Mouse (Mus musculus): Measurements from ENCODE around the gene Angptl4. TPM values are rescaled to one million over a fixed set of nuclear protein-coding genes. Genes with fewer than 3 reads are reported as not detected.

Angptl4 gene
- polyA plus RNA-seq (2017; shearing (Covaris generic)), result 0.39 TPM

DNA sequence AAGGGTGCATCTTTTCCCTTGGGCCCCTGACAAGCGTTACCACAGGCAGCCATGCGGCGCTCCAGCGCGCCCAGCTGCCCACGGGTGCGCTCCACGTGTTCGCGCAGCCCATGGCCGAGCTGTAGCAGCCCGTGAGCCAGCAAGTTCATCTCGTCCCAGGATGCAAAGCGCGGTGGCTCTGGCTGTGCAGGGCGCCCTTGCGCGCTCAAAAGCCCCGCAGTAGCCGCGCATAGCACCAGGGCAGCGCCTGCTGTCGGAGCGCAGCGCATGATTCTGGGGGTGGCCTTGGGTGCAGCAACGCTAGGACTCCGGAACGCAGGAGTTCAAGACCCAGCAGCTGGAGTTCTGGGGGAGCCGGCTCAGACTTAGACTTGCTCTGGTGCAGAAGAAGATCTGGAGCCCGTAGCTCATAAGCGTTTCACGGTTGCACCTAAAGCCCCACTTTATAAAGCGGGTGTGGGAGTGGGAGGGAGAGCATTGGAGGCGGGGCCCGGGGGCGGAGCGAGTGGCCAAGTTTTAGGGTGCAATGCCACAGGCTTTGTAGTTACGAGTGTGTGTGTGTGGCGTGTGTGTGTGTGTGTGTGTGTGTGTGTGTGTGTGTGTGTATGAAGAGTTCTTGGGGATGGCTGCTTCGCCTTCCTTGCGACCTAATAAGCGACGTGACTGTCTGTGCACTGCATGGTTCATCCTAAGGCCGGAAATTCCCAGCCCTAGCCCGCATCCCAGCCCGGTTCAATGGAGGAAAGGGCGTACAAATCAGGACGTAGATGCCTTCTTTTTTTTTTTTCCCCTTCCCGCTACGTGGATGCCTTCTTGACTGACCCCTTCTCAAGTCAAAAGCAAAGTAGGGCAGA, at the start of gene Angptl4:
Gene Angptl4 (minus strand): TSS at position 707 of the 854 bp plus-strand sequence.

DNA sequence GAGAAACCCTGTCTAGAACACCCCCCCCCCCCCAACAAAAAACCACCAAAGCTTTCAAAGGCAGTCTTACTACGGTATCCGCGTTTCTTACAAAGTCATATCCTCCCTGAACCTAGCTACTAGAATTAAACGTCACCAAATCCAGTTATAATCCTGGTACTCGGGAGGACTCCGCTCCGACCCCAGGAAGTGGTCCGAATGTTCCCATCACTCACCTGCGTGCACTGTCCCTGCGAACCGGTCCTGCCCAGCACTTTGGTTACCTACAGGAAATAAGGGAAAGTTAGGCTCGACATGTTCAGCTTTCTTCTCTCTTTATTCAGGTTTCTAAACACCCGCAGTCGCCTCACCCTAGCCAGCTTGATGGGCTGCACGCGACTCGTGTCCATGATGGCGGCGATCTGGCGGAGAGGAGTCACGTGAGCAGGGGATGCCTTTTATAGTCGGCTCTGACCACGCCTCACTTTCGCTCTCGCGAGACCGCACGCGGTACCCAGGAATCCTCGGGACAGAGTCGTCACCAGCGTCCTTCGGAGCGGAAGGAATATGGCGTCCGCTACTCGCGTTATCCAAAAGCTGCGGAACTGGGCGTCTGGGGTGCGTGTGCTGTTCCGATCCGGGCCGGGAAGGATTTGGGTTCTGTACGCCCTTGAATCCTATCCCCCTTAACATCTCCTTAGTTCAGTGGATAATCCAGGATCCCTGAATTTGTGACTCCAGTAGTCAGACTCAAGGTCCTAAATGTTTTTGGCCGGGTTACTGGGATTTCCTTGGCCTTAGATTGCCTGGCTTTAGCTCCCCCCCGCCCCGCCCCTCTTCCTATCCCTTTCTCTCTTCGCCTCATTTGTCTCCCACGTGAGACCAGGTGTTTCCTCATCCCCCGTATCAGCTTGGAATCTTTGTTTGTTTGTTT, 42.7 kb upstream of the Angptl4 start, which contains the start of the genes Rps28 and Ndufa7:
Gene Rps28 (minus strand): TSS at position 479 of the 913 bp plus-strand sequence.
Gene Ndufa7 (plus strand): TSS at position 489 of the 913 bp plus-strand sequence.

DNA sequence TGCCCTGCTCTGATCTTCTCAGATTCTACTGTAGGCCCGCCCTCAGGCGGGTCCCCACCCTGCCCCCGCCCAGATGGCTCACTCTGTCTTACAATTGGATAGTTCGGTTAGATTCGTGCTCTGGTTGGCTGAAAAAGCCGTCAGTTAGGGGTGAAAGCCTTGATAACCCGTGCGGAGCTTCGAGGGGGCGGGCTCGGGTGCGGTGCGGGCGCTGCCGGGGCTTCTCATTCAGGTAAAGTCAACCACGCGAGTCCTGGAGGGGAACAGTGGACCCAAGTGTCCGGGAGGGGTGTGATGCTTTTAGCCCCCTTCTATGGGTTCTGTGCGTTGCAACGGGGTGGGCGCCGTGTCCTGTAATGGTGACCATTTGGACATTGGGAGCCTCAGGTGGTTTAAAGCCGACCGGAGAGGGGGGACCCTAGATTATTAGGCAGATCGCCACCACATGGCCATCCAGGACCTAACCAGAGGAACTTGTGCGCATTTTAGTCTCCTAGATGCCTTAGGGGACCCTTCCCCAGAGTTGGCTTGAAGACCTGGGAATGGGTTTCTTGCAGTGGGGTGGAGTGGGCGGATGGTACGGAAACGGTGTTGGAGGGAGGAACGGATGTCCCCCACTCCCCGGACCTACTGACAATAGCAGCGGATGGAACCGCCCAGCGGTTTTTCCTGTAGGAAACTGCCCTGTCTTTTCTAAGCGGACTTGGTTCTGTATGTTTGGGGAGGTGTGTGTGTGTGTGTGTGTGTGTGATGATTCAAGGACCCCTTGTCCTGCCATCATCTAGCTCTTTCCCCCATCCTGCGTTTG, 28.9 kb upstream of the Angptl4 start, which contains the start of gene Kank3:
Gene Kank3 (plus strand): TSS at position 186 of the 808 bp plus-strand sequence.

DNA sequence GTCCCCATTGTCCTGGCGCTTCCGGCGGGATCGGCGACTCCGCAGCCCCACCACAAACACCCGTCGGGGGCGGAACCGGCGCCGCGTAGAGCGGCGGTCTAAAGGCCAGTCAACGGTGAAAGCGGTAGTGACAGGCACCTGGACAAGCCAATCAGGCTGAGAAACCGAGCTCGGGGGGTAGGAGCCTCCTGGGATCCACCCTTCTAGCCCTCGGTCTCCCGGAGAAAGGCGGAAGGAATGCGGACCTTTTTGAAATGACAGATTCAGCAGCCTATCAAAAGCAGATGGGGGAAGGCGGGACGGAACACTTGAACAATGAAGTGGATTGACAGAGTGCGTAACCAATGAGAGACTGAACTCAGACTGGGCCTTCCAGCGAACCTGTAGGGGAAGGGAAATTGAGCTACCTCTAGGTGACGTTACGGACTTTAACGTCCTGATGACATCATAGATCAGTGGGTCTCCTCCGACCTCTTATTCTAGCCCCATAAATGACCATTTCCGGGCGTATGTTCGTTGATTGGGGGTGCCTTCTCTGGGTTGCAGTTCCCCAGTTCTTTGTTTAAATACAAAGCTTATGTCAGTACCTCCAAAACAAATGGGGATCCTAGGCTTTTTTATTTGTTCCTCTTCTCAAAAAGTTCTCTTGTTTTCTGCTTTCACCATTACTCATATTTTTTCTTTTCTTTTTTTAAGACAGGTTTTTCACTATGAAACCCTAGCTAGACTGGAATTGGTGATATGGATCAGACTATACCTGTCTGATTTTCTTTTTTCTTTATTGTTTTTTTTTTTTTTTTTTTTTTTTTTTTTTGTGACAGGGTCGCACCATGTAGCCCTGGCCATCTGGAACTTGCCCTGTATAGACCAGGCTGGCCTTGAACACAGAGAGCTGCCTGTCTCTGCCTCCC, 21.1 kb downstream of the Angptl4 start, which contains the start of gene Rab11b:
Gene Rab11b (minus strand): TSS at position 276 of the 911 bp plus-strand sequence.

Other genes with a start within 250 kb of the Angptl4 start
- gene Myo1f, start 226.1 kb downstream of the Angptl4 start, polyA plus RNA-seq (2017; shearing (Covaris generic)), result 146 TPM
- gene Zfp414, start 152.7 kb downstream of the Angptl4 start, polyA plus RNA-seq (2017; shearing (Covaris generic)), result 33.1 TPM
- not detected for gene Pram1, start 143.8 kb downstream of the Angptl4 start, polyA plus RNA-seq (2017; shearing (Covaris generic))
- gene Hnrnpm, start 95.0 kb downstream of the Angptl4 start, polyA plus RNA-seq (2017; shearing (Covaris generic)), result 318 TPM
- 85.9 TPM for gene March2, start 63.2 kb downstream of the Angptl4 start, polyA plus RNA-seq (2017; shearing (Covaris generic))
- 315 TPM for gene Rab11b, start 21.3 kb downstream of the Angptl4 start, polyA plus RNA-seq (2017; shearing (Covaris generic))
- gene Kank3, start 28.7 kb upstream of the Angptl4 start, polyA plus RNA-seq (2017; shearing (Covaris generic)), result 2.5 TPM
- gene Rps28, start 42.7 kb upstream of the Angptl4 start, polyA plus RNA-seq (2017; shearing (Covaris generic)), result 1,034 TPM
- 205 TPM for gene Ndufa7, start 42.7 kb upstream of the Angptl4 start, polyA plus RNA-seq (2017; shearing (Covaris generic))
- 16.6 TPM for gene Cd320, start 61.3 kb upstream of the Angptl4 start, polyA plus RNA-seq (2017; shearing (Covaris generic))
- gene Gm7029, start 92.0 kb upstream of the Angptl4 start, polyA plus RNA-seq (2017; shearing (Covaris generic)), result not detected
- 2.4 TPM for gene Kifc1, start 108.8 kb upstream of the Angptl4 start, polyA plus RNA-seq (2017; shearing (Covaris generic))
- gene Platr17, start 123.3 kb upstream of the Angptl4 start, polyA plus RNA-seq (2017; shearing (Covaris generic)), result 3.3 TPM
- gene Daxx, start 127.6 kb upstream of the Angptl4 start, polyA plus RNA-seq (2017; shearing (Covaris generic)), result 58.7 TPM
- 359 TPM for gene Tapbp, start 134.1 kb upstream of the Angptl4 start, polyA plus RNA-seq (2017; shearing (Covaris generic))
- gene Zbtb22, start 134.1 kb upstream of the Angptl4 start, polyA plus RNA-seq (2017; shearing (Covaris generic)), result 18.9 TPM
- gene Rgl2, start 147.7 kb upstream of the Angptl4 start, polyA plus RNA-seq (2017; shearing (Covaris generic)), result 91.0 TPM
- gene Pfdn6, start 158.5 kb upstream of the Angptl4 start, polyA plus RNA-seq (2017; shearing (Covaris generic)), result 83.7 TPM
- 38.7 TPM for gene Wdr46, start 158.8 kb upstream of the Angptl4 start, polyA plus RNA-seq (2017; shearing (Covaris generic))
- gene B3galt4, start 169.7 kb upstream of the Angptl4 start, polyA plus RNA-seq (2017; shearing (Covaris generic)), result 7.9 TPM
- gene Vps52, start 174.0 kb upstream of the Angptl4 start, polyA plus RNA-seq (2017; shearing (Covaris generic)), result 48.6 TPM
- 2,421 TPM for gene Rps18, start 174.2 kb upstream of the Angptl4 start, polyA plus RNA-seq (2017; shearing (Covaris generic))
- 13,966 TPM for gene H2-K1, start 218.5 kb upstream of the Angptl4 start, polyA plus RNA-seq (2017; shearing (Covaris generic))
- 29.5 TPM for gene Ring1, start 242.8 kb upstream of the Angptl4 start, polyA plus RNA-seq (2017; shearing (Covaris generic))
- gene H2-Ke6, start 246.2 kb upstream of the Angptl4 start, polyA plus RNA-seq (2017; shearing (Covaris generic)), result 238 TPM
- gene Slc39a7, start 249.9 kb upstream of the Angptl4 start, polyA plus RNA-seq (2017; shearing (Covaris generic)), result 112 TPM
- gene Rxrb, start 250.0 kb upstream of the Angptl4 start, polyA plus RNA-seq (2017; shearing (Covaris generic)), result 85.3 TPM

Data from effector memory CD4-positive, alpha-beta T cell, adult 5 months (primary cell).